In genomic region chr3:65442269-65442668, GRCm38 (mm10) we compare ENCODE assay signal across 8 mouse cellular contexts. TPM values are rescaled to one million over a fixed set of nuclear protein-coding genes. Genes with fewer than 3 reads are reported as not detected.
DNase-seq lines count a peak whose midpoint lies in the region; ATAC-seq and TF ChIP-seq lines count a peak whose summit lies in the region.

No protein-coding gene starts in this region.

- TF ChIP-seq POLR2A in limb, embryonic 14.5 days (IDR thresholded peaks at IDR 0.05; ENCODE audit: borderline replicate concordance, extremely low read depth, insufficient read depth, insufficient read length), result no peak

- DNase-seq in adrenal gland, adult 2 months, result peak; percentile 17
- DNase-seq in adrenal gland, postnatal 4 days (ENCODE audit: low spot score in 2 of 2), result no peak
- peak; percentile 16 for DNase-seq in left cerebral cortex, postnatal 4 days
- DNase-seq in left cerebral cortex, adult 8-10 months (ENCODE audit: low spot score in 2 of 2), result no peak
- peak; percentile 52 to 71 for DNase-seq in heart, adult 9 months (ENCODE audit: low spot score in 2 of 2)
- DNase-seq in limb, embryonic 14.5 days (ENCODE audit: low spot score), result peak; percentile 42
- no peak for DNase-seq in embryo, embryonic 10.5 days (ENCODE audit: low spot score)

- peaks cover 13% of the 10 kb centered on the region for H3K4me1 ChIP-seq in limb, embryonic 14.5 days (ENCODE audit: control insufficient read depth, insufficient read depth, low read length)
- H3K4me1 ChIP-seq in stomach, embryonic 16.5 days (ENCODE audit: control insufficient read depth, insufficient read depth, low read length), result peaks cover 3% of the 10 kb centered on the region; the same call in 1 of the 2 replicates

- no peaks in the 10 kb centered on the region for H3K27me3 ChIP-seq in limb, embryonic 14.5 days (ENCODE audit: control insufficient read depth, insufficient read depth, low read length)
- H3K27me3 ChIP-seq in stomach, embryonic 16.5 days (ENCODE audit: control insufficient read depth, insufficient read depth, low read length), result no peaks in the 10 kb centered on the region

- H3K36me3 ChIP-seq in limb, embryonic 14.5 days (ENCODE audit: control insufficient read depth, insufficient read depth, low read length), result no peaks in the 10 kb centered on the region
- no peaks in the 10 kb centered on the region for H3K36me3 ChIP-seq in stomach, embryonic 16.5 days (ENCODE audit: control insufficient read depth, insufficient read depth, low read length)

- intact Hi-C loops in left cerebral cortex, postnatal 4 days (cut with DNase I), result no loop called here

- 61% methylated on average over 4 of the region's 4 CpGs for WGBS in limb, embryonic 14.5 days
- 67% methylated on average over 4 of the region's 4 CpGs for WGBS in stomach, embryonic 16.5 days

- peak overlapping the region; percentile 66; the same call in 1 of the 2 replicates for H3K27ac ChIP-seq in limb, embryonic 14.5 days (replicated peaks; ENCODE audit: low read depth, low read length)
- peak overlapping the region; percentile 68; the same call in 1 of the 2 replicates for H3K27ac ChIP-seq in stomach, embryonic 16.5 days (ENCODE audit: low read length)

- no peaks in the 10 kb centered on the region for H3K9me3 ChIP-seq in limb, embryonic 14.5 days (ENCODE audit: control insufficient read depth, low read length)
- H3K9me3 ChIP-seq in stomach, embryonic 16.5 days (replicated peaks; ENCODE audit: control insufficient read depth, low read length), result no peaks in the 10 kb centered on the region

- no peak overlapping the region for H3K4me2 ChIP-seq in limb, embryonic 14.5 days (replicated peaks; ENCODE audit: low read depth, low read length, severe bottlenecking)
- H3K4me2 ChIP-seq in stomach, embryonic 16.5 days (ENCODE audit: low read depth, low read length), result no peak overlapping the region

- H3K9ac ChIP-seq in limb, embryonic 14.5 days (ENCODE audit: low read depth, low read length, severe bottlenecking), result no peak overlapping the region
- no peak overlapping the region for H3K9ac ChIP-seq in stomach, embryonic 16.5 days (ENCODE audit: low read length)

- no peak overlapping the region for H3K4me3 ChIP-seq in limb, embryonic 14.5 days (replicated peaks; ENCODE audit: low read length)
- no peak overlapping the region for H3K4me3 ChIP-seq in stomach, embryonic 16.5 days (replicated peaks; ENCODE audit: low read length)

- no peak for ATAC-seq in limb, embryonic 14.5 days (ENCODE audit: low FRiP score, low read depth)
- peak; percentile 33; the same call in 1 of the 2 replicates for ATAC-seq in stomach, embryonic 16.5 days (ENCODE audit: insufficient read depth, low FRiP score)

RNA-seq across cellular contexts. Expression of gene Ssr3, which starts 49.8 kb away (rescaled TPM):
- 100 to 1,000 TPM; 169 to 179 TPM for total RNA-seq in adrenal gland, adult 2 months (2021)
- 30.4 and 38.5 TPM in 2 replicates for polyA plus RNA-seq in adrenal gland, adult 2 months (2012; rRNA removed)
- 100 to 1,000 TPM; 221 to 230 TPM for total RNA-seq in adrenal gland, postnatal 4 days (2021)
- total RNA-seq in left cerebral cortex, postnatal 4 days (2021), result 100 to 1,000 TPM; 133 to 147 TPM
- 100 to 1,000 TPM in 2 of 4 experiments, 10 to 100 TPM in 2; 95.7 to 105 (median 99.9) TPM for total RNA-seq in left cerebral cortex, adult 8-10 months (2022)
- polyA plus RNA-seq in limb, embryonic 14.5 days (2012; rRNA removed), result 214 and 225 TPM in 2 replicates
- 302 and 320 TPM in 2 replicates for polyA plus RNA-seq in limb, embryonic 14.5 days (2014; fragmentation: Nextera tagmentation; extraction: Ambion mirVana)
- polyA plus RNA-seq in stomach, embryonic 16.5 days (2015; fragmentation: Nextera tagmentation; extraction: Ambion mirVana), result 327 and 337 TPM in 2 replicates

Comparison
In these comparisons a context has a peak if more than half of its experiments do, and no peak if none do; other contexts are left out.
1. DNase-seq: peak in adrenal gland, adult 2 months (single experiment), left cerebral cortex, postnatal 4 days (single experiment), heart, adult 9 months (2 of 2) and limb, embryonic 14.5 days (single experiment); none in adrenal gland, postnatal 4 days (0 of 2), left cerebral cortex, adult 8-10 months (0 of 2) and embryo, embryonic 10.5 days (single experiment).